Mouse (Mus musculus) hindbrain, embryonic 10.5 days (tissue): ENCODE data around the gene Stxbp4. TPM values are rescaled to one million over a fixed set of nuclear protein-coding genes. Genes with fewer than 3 reads are reported as not detected.

Experiments used
- DNase-seq: peaks from one replicate; pipeline ENCODE4 v3.0.0-alpha.2; 2017; ENCODE audit warnings: low spot score
- H3K27ac ChIP-seq: fragments of 300-500 bp; sonication (generic); 2 replicates; pipeline ENCODE4 v1.5.1; 2016; ENCODE audit warnings: mild to moderate bottlenecking, moderate library complexity
- H3K27me3 ChIP-seq: fragments of 300-500 bp; sonication (generic); 2 replicates; pipeline ENCODE4 v1.6.1; 2016; ENCODE audit warnings: mild to moderate bottlenecking; ENCODE audit not compliant: poor library complexity, insufficient read depth, severe bottlenecking
- H3K36me3 ChIP-seq: fragments of 300-500 bp; sonication (generic); 2 replicates; pipeline ENCODE4 v1.6.1; 2016; ENCODE audit warnings: mild to moderate bottlenecking, moderate library complexity
- H3K4me1 ChIP-seq: fragments of 300-500 bp; sonication (generic); replicated peaks from 2 replicates; pipeline ENCODE4 v1.6.1; 2016; ENCODE audit warnings: mild to moderate bottlenecking
- H3K4me3 ChIP-seq: fragments of 300-500 bp; sonication (generic); 2 replicates; pipeline ENCODE4 v1.5.1; 2016; ENCODE audit warnings: mild to moderate bottlenecking, moderate library complexity
- H3K9me3 ChIP-seq: fragments of 300-500 bp; sonication (generic); 2 replicates; pipeline ENCODE4 v1.6.1; 2016; ENCODE audit warnings: mild to moderate bottlenecking, moderate library complexity
- WGBS: fragments of 180-500 bp; shearing (Covaris S2); methylation state at CpG from one replicate; pipeline ENCODE4 v1.1.7; 2016; 5-methylcytosine and 5-hydroxymethylcytosine counted together
- polyA plus RNA-seq: library from polyadenylated mRNA; unstranded; fragments of >200 nt; fragmentation: Nextera tagmentation; extraction: Ambion mirVana; gene quantifications from 2 replicates; pipeline ENCODE4 v1.2.1, GENCODE M21; 2016

Gene Stxbp4
- polyA plus RNA-seq, 1 experiment from 2014 or later, result 33.8 TPM

- Histone ChIP-seq H3K27me3 (no peaks in the 10 kb centered on the region), H3K36me3 (peaks cover 12% of the 10 kb centered on the region; the same call in 1 of the 2 replicates), H3K9me3 (no peaks in the 10 kb centered on the region), H3K4me3 (no peak overlapping the region), H3K27ac (no peak overlapping the region), H3K4me1 (no peaks in the 10 kb centered on the region)
- no peak for DNase-seq
- 95% methylated on average over 1 of the region's 1 CpGs for WGBS
These were observed 10.1 kb downstream of the Stxbp4 start for GRCm38 (mm10) chr11:90627751-90628150.

GRCm38 (mm10) chr11:90625174-90625573 lies 12.7 kb downstream of the Stxbp4 start:
- peaks cover 19% of the 10 kb centered on the region for H3K36me3 ChIP-seq
- H3K27me3 ChIP-seq, result no peaks in the 10 kb centered on the region
- no peak overlapping the region for H3K4me3 ChIP-seq
- H3K27ac ChIP-seq, result no peak overlapping the region
- no peaks in the 10 kb centered on the region for H3K9me3 ChIP-seq
- no peak for DNase-seq
- no peaks in the 10 kb centered on the region for H3K4me1 ChIP-seq
- WGBS, result 95% methylated on average over 1 of the region's 1 CpGs

- Histone ChIP-seq H3K4me3 (no peak overlapping the region), H3K27ac (no peak overlapping the region), H3K36me3 (peaks cover 18% of the 10 kb centered on the region), H3K4me1 (no peaks in the 10 kb centered on the region), H3K27me3 (no peaks in the 10 kb centered on the region), H3K9me3 (no peaks in the 10 kb centered on the region)
- 61% methylated on average over 6 of the region's 6 CpGs for WGBS
- peak; percentile 8 for DNase-seq
These were observed 14.4 kb downstream of the Stxbp4 start for GRCm38 (mm10) chr11:90623477-90623876.

- Histone ChIP-seq H3K36me3 (peaks cover 26% of the 10 kb centered on the region), H3K27ac (no peak overlapping the region), H3K27me3 (no peaks in the 10 kb centered on the region), H3K9me3 (no peaks in the 10 kb centered on the region), H3K4me3 (no peak overlapping the region), H3K4me1 (no peaks in the 10 kb centered on the region)
- no peak for DNase-seq
- WGBS, result 93% methylated on average over 7 of the region's 7 CpGs
These were observed 15.4 kb downstream of the Stxbp4 start for GRCm38 (mm10) chr11:90622500-90622899.

- H3K9me3 ChIP-seq, result no peaks in the 10 kb centered on the region
- no peak overlapping the region for H3K27ac ChIP-seq
- no peaks in the 10 kb centered on the region for H3K27me3 ChIP-seq
- H3K36me3 ChIP-seq, result peaks cover 30% of the 10 kb centered on the region
- H3K4me1 ChIP-seq, result no peaks in the 10 kb centered on the region
- H3K4me3 ChIP-seq, result no peak overlapping the region
- 91% methylated on average over 12 of the region's 12 CpGs for WGBS
- DNase-seq, result no peak
These were observed 15.8 kb downstream of the Stxbp4 start for GRCm38 (mm10) chr11:90622044-90622443.

GRCm38 (mm10) chr11:90616431-90616830 lies 21.5 kb downstream of the Stxbp4 start:
- DNase-seq, result no peak
- Histone ChIP-seq H3K4me1 (no peaks in the 10 kb centered on the region), H3K27me3 (no peaks in the 10 kb centered on the region), H3K4me3 (no peak overlapping the region), H3K36me3 (peaks cover 65% of the 10 kb centered on the region), H3K27ac (no peak overlapping the region), H3K9me3 (no peaks in the 10 kb centered on the region)

- no peaks in the 10 kb centered on the region for H3K27me3 ChIP-seq
- no peak for DNase-seq
- peaks cover 62% of the 10 kb centered on the region for H3K36me3 ChIP-seq
- no peaks in the 10 kb centered on the region for H3K4me1 ChIP-seq
- no peak overlapping the region for H3K27ac ChIP-seq
- 93% methylated on average over 6 of the region's 6 CpGs for WGBS
- H3K9me3 ChIP-seq, result no peaks in the 10 kb centered on the region
- H3K4me3 ChIP-seq, result no peak overlapping the region
These were observed 23.1 kb downstream of the Stxbp4 start for GRCm38 (mm10) chr11:90614743-90615142.

- H3K27me3 ChIP-seq, result no peaks in the 10 kb centered on the region
- no peaks in the 10 kb centered on the region for H3K4me1 ChIP-seq
- no peak overlapping the region for H3K4me3 ChIP-seq
- no peak overlapping the region for H3K27ac ChIP-seq
- peaks cover 60% of the 10 kb centered on the region for H3K36me3 ChIP-seq
- no peaks in the 10 kb centered on the region for H3K9me3 ChIP-seq
- DNase-seq, result no peak
These were observed 25.8 kb downstream of the Stxbp4 start for GRCm38 (mm10) chr11:90612118-90612517.

- Histone ChIP-seq H3K27ac (no peak overlapping the region), H3K27me3 (no peaks in the 10 kb centered on the region), H3K4me3 (no peak overlapping the region), H3K9me3 (no peaks in the 10 kb centered on the region), H3K36me3 (peaks cover 80% of the 10 kb centered on the region), H3K4me1 (no peaks in the 10 kb centered on the region)
- WGBS, result 95% methylated on average over 2 of the region's 2 CpGs
- DNase-seq, result no peak
These were observed 34.8 kb downstream of the Stxbp4 start for GRCm38 (mm10) chr11:90603066-90603465.

GRCm38 (mm10) chr11:90595826-90596225 lies 42.1 kb downstream of the Stxbp4 start:
- WGBS, result 97% methylated on average over 1 of the region's 1 CpGs

GRCm38 (mm10) chr11:90590996-90591395 lies 46.9 kb downstream of the Stxbp4 start:
- Histone ChIP-seq H3K36me3 (peaks cover 83% of the 10 kb centered on the region), H3K4me3 (no peak overlapping the region), H3K27ac (no peak overlapping the region), H3K4me1 (no peaks in the 10 kb centered on the region), H3K27me3 (no peaks in the 10 kb centered on the region), H3K9me3 (peaks cover 6% of the 10 kb centered on the region)
- no peak for DNase-seq
- WGBS, result 89% methylated on average over 1 of the region's 1 CpGs

More at GRCm38 (mm10) chr11:90595826-90596225, 42.1 kb downstream of the Stxbp4 start:
- Histone ChIP-seq H3K4me1 (no peaks in the 10 kb centered on the region), H3K27ac (no peak overlapping the region), H3K36me3 (peaks cover 77% of the 10 kb centered on the region), H3K27me3 (no peaks in the 10 kb centered on the region), H3K4me3 (no peak overlapping the region), H3K9me3 (peaks cover 3% of the 10 kb centered on the region; the same call in 1 of the 2 replicates)
- no peak for DNase-seq

- H3K4me3 ChIP-seq, result no peak overlapping the region
- 96% methylated on average over 8 of the region's 8 CpGs for WGBS
- peaks cover 57% of the 10 kb centered on the region for H3K36me3 ChIP-seq
- H3K27me3 ChIP-seq, result no peaks in the 10 kb centered on the region
- H3K4me1 ChIP-seq, result no peaks in the 10 kb centered on the region
- H3K27ac ChIP-seq, result no peak overlapping the region
- H3K9me3 ChIP-seq, result peaks cover 13% of the 10 kb centered on the region
- DNase-seq, result no peak
These were observed 51.7 kb downstream of the Stxbp4 start for GRCm38 (mm10) chr11:90586203-90586602.

- no peaks in the 10 kb centered on the region for H3K27me3 ChIP-seq
- peaks cover 53% of the 10 kb centered on the region for H3K36me3 ChIP-seq
These were observed 52.1 kb downstream of the Stxbp4 start for GRCm38 (mm10) chr11:90585754-90586153.

More at GRCm38 (mm10) chr11:90585754-90586153, 52.1 kb downstream of the Stxbp4 start:
- WGBS, result 89% methylated on average over 2 of the region's 2 CpGs
- no peak overlapping the region for H3K4me3 ChIP-seq
- no peaks in the 10 kb centered on the region for H3K4me1 ChIP-seq
- no peak for DNase-seq
- no peak overlapping the region for H3K27ac ChIP-seq
- peaks cover 10% of the 10 kb centered on the region for H3K9me3 ChIP-seq
